Mouse (Mus musculus) thymus, adult 2 months (tissue): ENCODE measurements around the gene Rbm3.

Experiments
- CTCF ChIP-seq: fragments of 200-500 bp; IDR thresholded peaks from 2 replicates; pipeline ENCODE4 v1.5.1; 2012; ENCODE audit warnings: mild to moderate bottlenecking, control low read depth, low read length, moderate library complexity, borderline replicate concordance; ENCODE audit not compliant: control insufficient read depth, poor library complexity, insufficient read depth; ENCODE audit errors: extremely low read depth
- POLR2A ChIP-seq: fragments of 200-500 bp; IDR thresholded peaks from 2 replicates; pipeline ENCODE4 v1.6.1; 2012; ENCODE audit warnings: mild to moderate bottlenecking, low read length, control low read depth, moderate library complexity; ENCODE audit not compliant: control insufficient read depth, poor library complexity, insufficient read depth; ENCODE audit errors: extremely low read depth

GRCm38 (mm10) chrX:8163076-8163475, 17.4 kb upstream of the Rbm3 start:
- TF ChIP-seq POLR2A (no peak), CTCF (no peak)
